Mouse (Mus musculus): ENCODE results near the gene Cdca8. TPM values are rescaled to one million over a fixed set of nuclear protein-coding genes. Genes with fewer than 3 reads are reported as not detected.
"Not testable (repeated sequence)": the region's sequence is repeated elsewhere in the genome, so short reads cannot be mapped to it uniquely, and the experiment has no call there.

Cdca8 gene
- total RNA-seq (2021) = 1 to 10 TPM; 7.1 to 9.0 TPM
- long read RNA-seq, experiment 1, transcript Cdca8-202 (10 exons, 1,626 nt) = major isoform, 11 of 15 reads
- long read RNA-seq, experiment 1, partial matches to known transcripts = 0 of 15 reads
- long read RNA-seq, experiment 1, other reads (novel, unspliced or antisense) = 4 of 15 reads
- long read RNA-seq, experiment 2, transcript Cdca8-202 (10 exons, 1,626 nt) = major isoform, 7 of 10 reads
- long read RNA-seq, experiment 2, partial matches to known transcripts = 1 of 10 reads
- long read RNA-seq, experiment 2, other reads (novel, unspliced or antisense) = 2 of 10 reads

DNA sequence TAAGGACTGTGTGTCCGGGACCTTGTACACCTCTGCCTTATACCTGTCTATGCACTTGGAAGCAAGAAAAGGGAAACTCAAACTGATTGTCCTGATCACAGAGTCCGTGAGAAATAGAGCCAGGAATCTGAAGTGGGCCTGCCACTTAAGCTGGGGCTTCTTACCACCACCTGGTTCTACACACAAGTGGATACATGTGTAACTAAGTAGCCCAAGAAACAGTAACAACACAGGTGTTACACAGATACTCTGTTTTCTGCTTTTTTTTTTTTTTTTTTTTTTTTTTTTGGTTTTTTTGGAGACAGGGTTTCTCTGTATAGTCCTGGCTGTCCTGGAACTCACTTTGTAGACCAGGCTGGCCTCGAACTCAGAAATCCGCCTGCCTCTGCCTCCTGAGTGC is at the start of gene Cdca8:
Cdca8 (minus strand) TSS at position 101 of the 400 bp plus-strand sequence.
- DNase-seq = not testable (repeated sequence)

- DNase-seq = no peak
These were observed 49.3 kb upstream of the Cdca8 start for GRCm38 (mm10) chr4:124988382-124988781.

DNA sequence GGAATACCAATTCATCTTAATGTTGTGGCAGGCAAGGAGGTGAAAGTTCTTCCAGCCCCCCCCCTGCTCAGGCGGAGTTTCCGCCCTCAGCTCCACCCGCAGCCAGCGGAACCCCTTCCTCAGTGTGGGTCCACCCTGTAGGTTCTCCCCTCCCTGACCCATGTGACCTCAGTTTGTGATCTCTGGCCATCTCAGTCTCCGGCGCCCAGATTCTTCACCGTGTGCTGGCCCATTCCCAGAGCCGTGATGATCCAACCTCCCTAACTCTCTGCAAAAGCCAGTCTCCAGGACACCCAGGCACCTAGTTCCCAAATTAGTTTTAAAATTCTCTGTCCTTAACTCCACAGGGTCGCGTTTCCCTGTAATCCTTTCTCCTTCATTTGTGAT is 48.6 kb upstream of the Cdca8 start:
- DNase-seq = no peak

GRCm38 (mm10) chr4:124986739-124987710 is 47.9 kb upstream of the Cdca8 start:
- DNase-seq = no peak

- peak; percentile 14 for DNase-seq
These were observed 46.8 kb upstream of the Cdca8 start, which contains the start of gene Rspo1 for GRCm38 (mm10) chr4:124985671-124986602. TSS of gene Rspo1 (plus strand) at chr4:124986430.

DNA sequence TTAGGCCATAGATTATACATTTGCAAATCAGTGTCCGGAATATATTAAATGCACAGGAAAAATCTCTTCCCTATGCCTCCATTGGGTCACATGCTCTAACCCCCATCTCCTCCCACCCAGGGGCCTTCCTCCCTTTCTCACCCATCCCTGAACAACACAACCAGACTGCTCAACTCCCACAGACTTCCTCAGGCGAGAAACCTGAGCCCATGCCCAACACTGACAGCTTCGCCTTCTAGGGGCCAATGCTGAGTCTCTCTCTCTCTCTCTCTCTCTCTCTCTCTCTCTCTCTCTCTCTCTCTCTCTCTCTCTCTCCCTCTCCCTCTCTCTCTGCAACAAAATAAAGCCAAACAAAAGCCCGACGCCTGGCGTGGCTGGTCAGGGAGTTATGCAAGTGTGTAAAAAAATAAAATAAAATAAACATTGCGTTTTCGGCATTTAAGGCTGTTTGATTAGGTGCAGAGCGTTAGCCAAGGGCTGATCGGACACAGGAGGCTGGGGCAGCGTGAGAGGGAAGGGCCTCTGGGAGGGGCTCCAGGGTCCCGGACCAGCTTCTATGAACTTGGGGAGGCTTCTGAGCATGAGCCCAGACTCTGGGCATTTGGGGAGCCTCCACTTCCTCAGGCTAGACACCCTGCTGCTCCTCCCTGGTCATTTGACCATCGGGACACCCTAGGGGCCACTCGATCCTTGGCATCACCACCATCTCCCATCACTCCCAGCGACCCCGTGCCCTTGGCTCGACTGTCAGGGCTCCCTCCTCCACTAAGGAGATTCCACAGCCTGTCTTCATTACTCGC is 46.0 kb upstream of the Cdca8 start:
- DNase-seq = no peak

DNA sequence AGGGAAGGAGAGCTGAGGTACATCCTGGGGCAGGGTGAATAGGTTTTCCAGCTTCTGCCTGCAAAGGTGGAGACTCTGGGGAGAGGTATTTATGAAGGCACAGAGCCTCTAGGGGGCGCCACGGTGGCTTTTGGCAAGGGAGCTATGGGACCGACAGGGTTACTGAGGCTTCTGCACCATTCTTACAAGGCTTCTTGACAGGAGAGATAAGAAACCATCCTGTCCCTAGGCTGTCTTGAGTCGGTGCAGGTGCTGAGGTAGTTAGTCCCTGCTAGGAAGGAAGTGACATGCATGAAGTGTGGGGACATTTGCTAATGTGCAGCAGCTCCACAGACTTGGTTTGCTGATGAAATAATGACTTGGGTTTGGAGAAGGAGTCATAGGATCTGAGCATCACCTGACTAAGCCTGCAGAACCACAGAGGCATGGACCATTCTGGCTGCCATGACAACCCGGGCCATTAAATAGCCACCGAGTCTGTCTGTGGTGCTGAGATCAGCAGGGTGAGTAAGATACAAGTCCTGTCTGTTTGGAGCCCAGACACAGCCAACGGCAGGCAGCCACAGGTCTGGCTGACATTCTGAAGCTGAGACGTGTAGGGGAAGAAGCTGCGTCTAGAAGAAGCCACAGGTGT is 44.9 kb upstream of the Cdca8 start:
- no peak for DNase-seq

- DNase-seq = no peak
These were observed 39.1 kb upstream of the Cdca8 start for GRCm38 (mm10) chr4:124978201-124978600.

DNA sequence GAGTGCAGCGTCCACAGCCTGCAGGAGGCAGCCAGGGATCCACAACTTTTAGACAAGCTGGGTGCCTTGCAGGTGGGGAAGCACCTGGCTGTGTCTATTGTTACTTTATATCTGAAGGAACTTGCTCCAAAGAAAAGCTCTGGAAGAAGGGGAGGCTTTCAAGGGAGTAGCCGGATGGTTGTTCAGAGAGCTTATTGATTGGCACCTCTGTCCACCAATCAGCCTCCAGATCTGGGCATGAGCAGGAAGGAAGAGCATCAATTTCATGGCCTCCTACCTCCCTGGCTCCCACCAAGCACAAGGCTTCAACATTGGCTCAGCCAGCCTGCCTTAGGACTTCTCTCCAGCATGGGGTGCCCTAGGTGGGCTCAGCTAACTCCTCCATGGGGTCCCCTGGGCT is 34.2 kb upstream of the Cdca8 start:
- no peak for DNase-seq

DNA sequence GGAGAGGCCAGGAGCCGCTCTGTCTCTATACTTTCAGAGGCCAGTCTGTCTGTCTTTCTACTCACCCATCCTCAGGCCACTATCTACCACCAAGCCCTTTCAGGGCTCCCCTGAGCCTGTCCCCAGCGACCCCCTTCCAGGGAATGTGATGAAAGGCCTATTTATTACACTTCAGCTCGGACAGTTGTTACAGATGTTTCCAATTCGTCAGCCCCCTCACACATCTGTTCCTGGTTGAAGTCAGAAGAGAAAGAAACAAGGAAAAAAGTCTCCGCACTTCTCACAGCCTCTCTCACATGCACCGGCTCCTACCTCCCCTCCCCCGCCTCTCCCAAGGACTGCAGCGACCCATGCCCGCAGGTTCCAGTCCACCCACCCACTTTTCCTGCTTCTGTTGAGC is 33.2 kb upstream of the Cdca8 start:
- no peak for DNase-seq

- no peak for DNase-seq
These were observed 32.0 kb upstream of the Cdca8 start for GRCm38 (mm10) chr4:124971094-124971493.

GRCm38 (mm10) chr4:124970677-124971076 is 31.6 kb upstream of the Cdca8 start:
- no peak for DNase-seq

DNA sequence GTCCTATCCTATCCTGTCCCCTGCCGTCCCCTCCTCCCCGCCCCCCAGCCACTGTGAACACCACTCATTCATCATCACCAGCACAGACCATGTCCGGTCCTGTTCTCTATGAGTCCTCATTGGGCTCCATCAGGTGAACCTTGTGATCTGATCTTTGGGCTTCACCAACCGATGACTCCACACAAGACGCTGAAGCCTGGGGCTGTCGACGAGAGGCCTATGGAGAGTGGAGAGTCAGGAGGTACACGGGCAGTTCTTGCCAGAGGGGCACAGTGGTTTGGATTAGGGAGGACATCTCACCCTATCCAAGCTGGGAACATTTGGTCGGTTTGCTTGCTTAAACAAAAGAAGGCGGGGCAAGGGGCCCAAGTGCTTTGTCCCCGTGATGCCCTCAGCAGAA is 31.1 kb upstream of the Cdca8 start:
- DNase-seq = no peak

- no peak for DNase-seq
These were observed 30.2 kb upstream of the Cdca8 start for GRCm38 (mm10) chr4:124969219-124969848.

- DNase-seq = no peak
These were observed 29.6 kb upstream of the Cdca8 start for GRCm38 (mm10) chr4:124968711-124969110.

DNA sequence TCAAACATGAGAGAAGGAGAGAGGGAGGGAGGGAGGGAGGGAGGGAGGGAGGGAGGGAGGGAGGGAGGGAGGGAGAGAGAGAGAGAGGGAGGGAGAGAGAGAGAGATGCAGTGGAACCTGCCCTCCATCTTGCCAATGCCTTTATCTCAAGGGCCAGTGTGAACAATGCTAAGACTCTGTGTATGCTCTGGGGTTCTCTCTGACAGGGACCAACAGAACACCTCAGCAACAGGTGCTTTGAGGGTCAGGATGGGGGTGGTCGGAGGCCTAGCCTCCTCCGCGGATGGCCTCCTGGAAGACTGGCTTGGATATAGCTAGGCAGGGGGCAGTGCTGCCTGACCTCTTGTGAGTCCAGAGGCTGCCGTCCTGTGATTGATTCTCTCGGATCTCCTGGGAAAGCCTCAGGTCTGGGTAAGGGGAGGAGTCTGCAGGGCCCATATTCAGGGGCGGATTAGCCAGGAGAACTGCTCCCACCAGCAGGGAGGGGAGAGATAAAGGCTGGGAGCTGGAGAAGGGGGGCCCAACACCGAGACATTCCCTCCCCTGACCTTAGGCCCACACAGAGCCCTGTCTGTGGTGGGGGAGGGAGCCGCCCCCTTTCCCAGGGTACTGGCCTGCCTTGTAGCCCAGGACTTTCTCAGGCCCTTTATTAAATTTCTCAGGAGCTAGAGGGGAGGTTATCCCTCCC is 25.9 kb upstream of the Cdca8 start:
- no peak for DNase-seq

- DNase-seq = no peak
These were observed 23.5 kb upstream of the Cdca8 start for GRCm38 (mm10) chr4:124962576-124962975.

DNA sequence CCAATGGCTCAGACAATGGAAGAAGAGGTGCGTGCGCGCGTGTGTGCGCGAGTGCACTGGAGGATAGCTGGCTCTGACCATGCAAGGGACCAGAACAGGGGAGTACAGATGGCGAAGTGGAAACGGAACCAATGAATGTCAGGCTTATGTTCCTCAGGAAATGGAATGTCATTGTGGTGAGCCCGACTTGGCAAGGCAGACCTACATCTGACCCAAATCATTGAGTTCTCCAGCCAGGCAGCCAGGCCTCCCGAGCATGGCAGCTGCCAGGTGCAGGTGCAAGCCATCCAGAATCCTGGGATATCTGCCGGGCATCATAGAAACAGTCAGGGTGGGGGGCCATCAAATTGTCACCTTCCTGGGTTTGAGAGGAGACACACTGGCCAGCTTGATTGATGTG is 21.8 kb upstream of the Cdca8 start:
- DNase-seq = no peak

GRCm38 (mm10) chr4:124959062-124959461 is 20.0 kb upstream of the Cdca8 start:
- no peak for DNase-seq

- DNase-seq = no peak
These were observed 18.2 kb upstream of the Cdca8 start for GRCm38 (mm10) chr4:124957284-124957683.

Measured in gastrocnemius, postnatal 10 days (tissue).